Mouse (Mus musculus): ENCODE data around the gene Glo1. TPM values are rescaled to one million over a fixed set of nuclear protein-coding genes. Genes with fewer than 3 reads are reported as not detected.

The Glo1 gene
- polyA plus RNA-seq, 1 experiment: 62.2 TPM

DNA sequence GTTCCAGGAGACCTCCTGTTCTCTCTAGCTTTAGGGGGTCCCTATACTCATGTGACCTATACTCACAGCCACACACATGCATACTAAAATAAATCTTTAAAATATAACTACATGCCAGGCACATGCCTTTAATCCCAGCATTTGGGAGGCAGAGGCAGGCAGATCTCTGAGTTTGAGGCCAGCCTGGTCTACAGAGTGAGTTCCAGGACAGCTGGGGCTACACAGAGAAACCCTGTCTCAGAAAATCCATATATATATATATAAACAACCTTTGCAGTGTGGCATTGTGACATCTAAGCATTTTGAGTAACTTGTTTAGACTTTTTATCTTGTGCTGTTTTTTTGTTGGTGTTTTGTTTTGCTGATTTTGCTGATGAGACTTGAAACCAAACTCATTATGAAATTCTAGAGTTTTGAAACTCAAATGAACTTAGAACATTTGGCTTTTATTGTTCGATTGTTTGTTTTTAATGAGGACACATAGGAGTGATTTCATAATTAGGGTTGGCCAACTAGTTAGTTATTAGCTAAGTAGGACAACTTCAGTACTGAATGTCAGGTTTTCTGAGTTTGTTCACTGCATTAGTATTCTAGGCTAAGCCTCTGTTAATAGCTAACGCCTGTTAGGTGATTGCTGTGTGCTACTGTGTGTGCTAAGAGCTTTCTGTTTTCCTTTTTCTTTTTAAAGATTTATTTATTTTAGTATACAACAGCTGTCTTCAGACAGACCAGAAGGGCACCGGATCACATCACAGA is 8.4 kb downstream of the Glo1 start:
- WGBS: 48% methylated on average over 3 of the region's 3 CpGs
- no peak for DNase-seq (ENCODE audit: low read depth, low spot score)

DNA sequence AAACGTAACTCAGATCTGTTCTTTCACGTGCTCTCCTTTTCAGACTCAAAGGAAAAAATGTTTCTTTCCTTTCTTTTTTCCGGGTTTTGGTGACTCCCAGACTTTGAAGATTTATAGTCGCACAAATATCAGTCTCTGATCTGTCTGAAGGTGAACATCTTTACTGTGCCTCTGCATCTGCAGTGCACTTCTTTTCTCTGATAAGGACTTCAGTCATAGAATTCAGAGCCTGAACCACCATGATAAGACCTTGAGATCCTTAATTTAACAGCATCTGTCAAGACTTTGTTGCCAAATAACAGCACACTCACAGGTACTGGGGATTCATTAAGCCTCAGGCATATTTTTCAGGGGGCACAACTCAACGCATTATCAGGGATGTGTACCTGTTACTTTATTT is 10.5 kb downstream of the Glo1 start:
- DNase-seq (ENCODE audit: low read depth, low spot score): no peak
- 80% methylated on average over 5 of the region's 5 CpGs for WGBS

DNA sequence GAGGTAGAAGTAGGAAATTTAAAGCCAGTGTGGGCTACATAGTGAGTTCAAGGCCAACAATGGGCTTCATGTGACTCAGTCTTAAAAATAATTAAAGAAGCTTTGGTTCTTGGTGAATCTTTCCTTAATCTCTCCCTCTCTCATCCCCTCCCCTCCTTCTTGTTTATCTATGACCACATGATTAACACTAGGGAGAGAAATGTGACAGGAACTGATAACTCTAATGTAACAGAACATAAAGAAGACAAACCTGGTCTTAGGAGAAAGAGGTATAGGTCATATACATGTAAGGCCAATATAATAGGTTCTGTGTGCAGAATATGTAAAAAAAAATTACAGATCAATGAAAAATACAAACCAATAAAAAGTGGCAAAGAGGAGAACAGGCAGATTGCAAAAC is 13.3 kb downstream of the Glo1 start:
- DNase-seq (ENCODE audit: low read depth, low spot score): no peak

DNA sequence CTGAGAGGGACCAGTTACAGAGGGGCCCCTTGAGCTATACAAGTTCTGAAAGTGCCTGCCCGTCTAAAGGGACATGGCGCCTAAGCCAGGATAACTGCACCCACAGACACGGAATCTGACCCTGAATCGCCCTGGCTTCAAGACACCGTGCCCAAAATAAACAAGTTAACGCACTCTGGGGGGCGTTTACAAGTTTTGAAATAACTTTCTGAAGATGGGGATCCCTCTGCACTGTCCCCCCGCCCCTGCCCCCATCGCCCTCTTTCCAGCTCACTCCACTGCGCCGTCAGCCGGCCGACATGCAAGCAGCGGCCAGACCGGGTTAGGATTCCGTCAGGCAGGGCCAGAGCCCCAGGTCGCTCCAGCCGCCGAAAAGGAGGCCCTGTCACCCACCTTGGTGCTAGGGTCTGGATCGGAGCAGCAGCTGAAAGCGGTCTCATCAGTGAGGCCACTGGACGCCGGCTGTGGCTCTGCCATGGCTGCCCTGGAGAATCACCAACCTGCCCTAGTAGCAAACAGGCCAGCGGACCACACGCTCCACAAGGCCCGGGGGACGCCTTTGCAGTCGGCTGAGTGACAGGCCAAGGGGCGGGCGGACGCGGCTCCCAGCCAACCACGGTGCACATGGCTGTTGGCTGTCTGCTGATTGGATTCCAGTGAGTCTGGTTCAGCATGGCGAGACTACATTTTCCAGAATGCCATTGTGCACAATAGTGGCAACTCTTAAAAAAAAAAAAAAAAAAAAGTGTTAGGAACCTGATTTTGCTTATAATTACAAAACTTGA is 14.4 kb downstream of the Glo1 start:
- peak; percentile 69 for DNase-seq (ENCODE audit: low read depth, low spot score)
- under 1% methylated on average over 34 of the region's 34 CpGs for WGBS

- DNase-seq (ENCODE audit: low read depth, low spot score): no peak
- 14% methylated on average over 18 of the region's 18 CpGs for whole genome bisulfite sequencing
Observed at GRCm38 (mm10) chr17:30611221-30612074, 15.2 kb downstream of the Glo1 start.

- DNase-seq (ENCODE audit: low read depth, low spot score): no peak
- WGBS: 64% methylated on average over 1 of the region's 1 CpGs
Observed at GRCm38 (mm10) chr17:30610739-30611138, 15.9 kb downstream of the Glo1 start.

GRCm38 (mm10) chr17:30609980-30610307 is 16.7 kb downstream of the Glo1 start:
- no peak for DNase-seq (ENCODE audit: low read depth, low spot score)
- 55% methylated on average over 5 of the region's 5 CpGs for WGBS

- DNase-seq (ENCODE audit: low read depth, low spot score): peak; percentile 95
- 25% methylated on average over 16 of the region's 16 CpGs for WGBS
Observed at GRCm38 (mm10) chr17:30609305-30609979, 17.2 kb downstream of the Glo1 start.

- WGBS: 60% methylated on average over 8 of the region's 8 CpGs
Observed at GRCm38 (mm10) chr17:30607909-30608495, 18.7 kb downstream of the Glo1 start.

DNA sequence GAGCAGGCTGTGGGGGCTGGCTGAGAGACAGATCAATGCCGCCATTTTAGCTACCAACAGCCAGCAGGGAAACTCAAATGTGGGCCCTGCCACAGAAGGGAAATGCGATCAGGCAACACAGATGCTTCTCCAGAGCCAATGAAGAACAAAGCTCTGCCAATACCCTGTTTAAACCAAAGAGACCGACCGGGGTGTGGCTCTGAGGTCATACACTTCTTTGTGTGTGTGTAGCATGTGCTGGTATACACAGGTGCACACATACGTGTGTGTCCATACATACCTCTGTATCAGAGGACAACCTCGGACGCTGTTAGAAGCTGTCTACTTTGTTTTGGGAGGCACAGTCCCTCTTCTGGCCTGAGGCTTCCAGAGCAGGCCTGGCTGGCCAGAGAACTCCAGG is 19.3 kb downstream of the Glo1 start:
- DNase-seq (ENCODE audit: low read depth, low spot score): no peak
- 62% methylated on average over 7 of the region's 7 CpGs for WGBS

More at GRCm38 (mm10) chr17:30607909-30608495, 18.7 kb downstream of the Glo1 start:
- DNase-seq (ENCODE audit: low read depth, low spot score): no peak

DNA sequence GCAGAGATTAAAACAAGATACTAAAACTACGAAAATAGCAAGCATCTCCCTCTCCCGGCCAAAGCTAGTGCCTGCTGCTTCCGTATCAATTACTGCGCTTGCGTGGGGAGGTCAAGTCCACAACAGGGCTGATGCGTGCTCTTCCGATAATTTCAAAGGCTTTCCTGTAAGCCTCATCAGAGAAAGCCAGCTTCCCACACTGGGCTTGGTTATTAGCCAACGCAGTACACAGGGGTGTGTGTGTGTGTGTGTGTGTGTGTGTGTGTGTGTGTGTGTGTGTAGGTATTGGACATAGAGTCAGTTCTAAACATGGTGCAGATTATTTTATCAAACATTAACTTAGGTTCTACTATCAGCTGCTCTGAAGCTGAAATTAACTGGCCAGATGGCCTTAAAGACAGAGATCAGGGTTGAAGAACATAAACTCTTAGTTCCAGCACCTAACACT is 20.0 kb downstream of the Glo1 start:
- 84% methylated on average over 8 of the region's 8 CpGs for WGBS
- DNase-seq (ENCODE audit: low read depth, low spot score): no peak

GRCm38 (mm10) chr17:30606206-30606605 is 20.5 kb downstream of the Glo1 start:
- DNase-seq (ENCODE audit: low read depth, low spot score): no peak
- WGBS: 94% methylated on average over 11 of the region's 11 CpGs

DNA sequence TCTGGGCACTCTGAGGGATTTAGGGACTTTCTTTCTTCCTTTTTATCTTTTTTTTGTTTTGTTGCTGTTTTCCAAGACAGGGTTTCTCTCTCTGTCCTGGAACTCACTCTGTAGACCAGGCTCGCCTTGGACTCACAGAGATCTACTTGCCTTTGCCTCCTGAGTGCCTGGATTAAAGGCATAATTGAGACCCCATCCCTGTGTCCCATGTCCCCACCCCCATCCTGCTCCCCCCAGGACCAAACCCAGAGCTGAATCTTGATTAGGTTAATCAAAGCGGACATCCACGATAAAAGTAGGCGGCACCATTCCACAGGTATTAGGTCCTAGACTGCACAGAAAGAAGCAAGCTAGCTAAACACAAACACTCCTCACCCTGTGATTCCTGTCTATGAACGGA is 21.7 kb downstream of the Glo1 start:
- no peak for DNase-seq (ENCODE audit: low read depth, low spot score)
- 90% methylated on average over 5 of the region's 5 CpGs for WGBS

DNA sequence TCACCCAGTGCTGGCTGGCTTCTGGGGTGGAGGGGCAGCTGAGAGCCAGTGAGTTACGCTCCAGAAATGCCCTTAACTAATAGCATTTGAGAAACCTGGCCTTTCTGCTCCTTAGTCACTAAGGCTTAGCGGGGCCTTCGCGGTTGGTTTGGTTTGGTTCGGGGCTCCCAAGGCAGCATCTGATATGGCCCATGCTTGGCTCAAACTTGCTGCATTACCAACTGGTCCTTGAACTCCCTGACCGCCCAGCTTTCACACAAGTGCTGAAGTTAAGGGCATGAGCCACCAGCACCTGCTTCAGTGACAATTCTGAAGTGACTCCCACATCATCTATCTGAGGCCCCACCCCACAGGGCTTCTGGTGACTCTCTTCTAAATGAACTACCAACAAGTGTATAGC is 22.4 kb downstream of the Glo1 start:
- no peak for DNase-seq (ENCODE audit: low read depth, low spot score)
- WGBS: 94% methylated on average over 6 of the region's 6 CpGs

GRCm38 (mm10) chr17:30602175-30602574 is 24.5 kb downstream of the Glo1 start:
- DNase-seq (ENCODE audit: low read depth, low spot score): no peak
- 88% methylated on average over 14 of the region's 14 CpGs for WGBS

GRCm38 (mm10) chr17:30598300-30598699 is 28.4 kb downstream of the Glo1 start:
- 92% methylated on average over 5 of the region's 5 CpGs for WGBS
- no peak for DNase-seq (ENCODE audit: low read depth, low spot score)

DNA sequence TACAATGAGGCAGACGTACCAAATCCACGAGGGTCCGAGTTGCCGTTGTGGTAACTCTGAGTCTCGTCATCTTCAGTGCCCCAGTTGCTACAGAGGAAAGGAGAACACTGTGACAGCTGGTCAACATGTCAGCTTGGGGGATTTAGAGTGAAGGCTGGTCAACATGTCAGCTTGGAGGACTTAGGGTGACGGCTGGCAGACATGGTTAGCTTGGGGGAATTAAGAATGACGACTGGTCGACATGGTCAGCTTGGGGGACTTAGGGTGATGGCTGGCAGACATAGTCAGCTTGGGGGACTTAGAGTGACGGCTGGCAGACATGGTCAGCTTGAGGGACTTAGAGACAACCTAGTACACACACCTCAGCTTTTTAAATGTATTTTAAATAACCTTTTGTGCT is 28.9 kb downstream of the Glo1 start:
- DNase-seq (ENCODE audit: low read depth, low spot score): no peak
- 96% methylated on average over 9 of the region's 9 CpGs for WGBS

DNA sequence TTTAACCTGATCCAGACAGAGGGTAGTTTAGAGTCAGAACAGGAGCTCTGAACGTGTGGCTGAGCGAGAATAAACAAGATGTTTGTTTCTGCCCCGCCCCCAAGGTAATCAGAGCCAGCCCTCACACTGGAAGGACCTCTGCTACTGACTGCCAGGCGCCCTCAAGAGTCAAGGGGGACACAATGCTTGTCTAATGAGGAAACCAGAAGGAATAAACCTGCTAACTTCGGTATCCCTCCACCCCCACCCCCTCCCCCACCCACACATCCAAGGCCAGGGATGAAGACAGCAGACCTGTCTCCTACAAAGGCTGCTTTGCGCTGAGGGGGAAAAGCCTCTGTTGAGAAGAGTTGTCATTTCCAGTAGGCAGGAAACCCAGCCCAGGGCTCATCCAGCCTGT is 31.8 kb downstream of the Glo1 start:
- WGBS: 52% methylated on average over 6 of the region's 6 CpGs

DNA sequence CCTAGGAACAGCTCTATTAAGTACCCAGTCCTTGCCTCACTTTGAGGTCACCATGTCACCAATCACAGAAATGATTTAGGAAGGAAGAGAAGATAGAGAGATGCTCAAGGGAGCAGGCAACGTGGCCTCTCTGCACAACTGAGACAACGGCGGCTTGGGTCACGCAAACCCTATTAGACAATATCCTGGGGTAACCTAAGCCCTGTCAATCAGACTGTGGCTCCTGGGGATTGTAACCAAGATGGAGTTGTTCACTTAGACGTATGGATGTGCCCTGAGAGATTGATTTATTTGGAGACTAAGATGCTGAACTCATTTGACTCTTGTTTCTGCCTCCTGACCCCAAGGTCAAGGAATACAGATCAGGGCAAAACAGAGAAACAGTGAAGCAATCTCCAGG is 32.3 kb downstream of the Glo1 start:
- DNase-seq (ENCODE audit: low read depth, low spot score): no peak
- 73% methylated on average over 5 of the region's 5 CpGs for WGBS

More for the DNA sequence above, 31.8 kb downstream of the Glo1 start:
- no peak for DNase-seq (ENCODE audit: low read depth, low spot score)
